Mouse (Mus musculus) embryonic facial prominence, embryonic 12.5 days (tissue): ENCODE results near the gene L3mbtl1. TPM values are rescaled to one million over a fixed set of nuclear protein-coding genes. Genes with fewer than 3 reads are reported as not detected.
A peak's percentile ranks its signal among the peaks of the same experiment; 100 is the strongest.

Source experiments
- ATAC-seq: fragments of 200-750 bp; cut with Nextera tagmentation; 2 replicates; pipeline ENCODE4 v1.8.0; 2017; ENCODE audit not compliant: insufficient number of reproducible peaks, insufficient read depth, low FRiP score, low TSS enrichment
- H3K27ac ChIP-seq: fragments of 300-500 bp; sonication (generic); 2 replicates; pipeline ENCODE4 v1.5.1; 2016; ENCODE audit warnings: mild to moderate bottlenecking
- H3K27me3 ChIP-seq: fragments of 300-500 bp; sonication (generic); 2 replicates; pipeline ENCODE4 v1.6.1; 2016; ENCODE audit warnings: mild to moderate bottlenecking, moderate library complexity
- H3K36me3 ChIP-seq: fragments of 300-500 bp; sonication (generic); 2 replicates; pipeline ENCODE4 v1.6.1; 2016; ENCODE audit warnings: mild to moderate bottlenecking
- H3K4me1 ChIP-seq: fragments of 300-500 bp; sonication (generic); 2 replicates; pipeline ENCODE4 v1.6.1; 2016
- H3K4me2 ChIP-seq: fragments of 300-500 bp; sonication (generic); replicated peaks from 2 replicates; pipeline ENCODE4 v1.6.1; 2016; ENCODE audit warnings: mild to moderate bottlenecking, moderate library complexity
- H3K4me3 ChIP-seq: fragments of 300-500 bp; sonication (generic); 2 replicates; pipeline ENCODE4 v1.5.1; 2016; ENCODE audit warnings: mild to moderate bottlenecking
- H3K9ac ChIP-seq: fragments of 300-500 bp; sonication (generic); 2 replicates; pipeline ENCODE4 v1.6.1; 2016; ENCODE audit warnings: mild to moderate bottlenecking, moderate library complexity
- H3K9me3 ChIP-seq: fragments of 300-500 bp; sonication (generic); 2 replicates; pipeline ENCODE4 v1.6.1; 2016; ENCODE audit warnings: mild to moderate bottlenecking, moderate library complexity
- WGBS: fragments of 180-500 bp; shearing (Covaris S2); methylation state at CpG from one replicate; pipeline ENCODE4 v1.1.7; 2016; 5-methylcytosine and 5-hydroxymethylcytosine counted together
- polyA plus RNA-seq: library from polyadenylated mRNA; unstranded; fragments of >200 nt; fragmentation: Nextera tagmentation; extraction: Ambion mirVana; gene quantifications from 2 replicates; pipeline ENCODE4 v1.2.1, GENCODE M21; 2016

Gene L3mbtl1
- polyA plus RNA-seq, 1 experiment from 2014 or later = 0.17 TPM

DNA sequence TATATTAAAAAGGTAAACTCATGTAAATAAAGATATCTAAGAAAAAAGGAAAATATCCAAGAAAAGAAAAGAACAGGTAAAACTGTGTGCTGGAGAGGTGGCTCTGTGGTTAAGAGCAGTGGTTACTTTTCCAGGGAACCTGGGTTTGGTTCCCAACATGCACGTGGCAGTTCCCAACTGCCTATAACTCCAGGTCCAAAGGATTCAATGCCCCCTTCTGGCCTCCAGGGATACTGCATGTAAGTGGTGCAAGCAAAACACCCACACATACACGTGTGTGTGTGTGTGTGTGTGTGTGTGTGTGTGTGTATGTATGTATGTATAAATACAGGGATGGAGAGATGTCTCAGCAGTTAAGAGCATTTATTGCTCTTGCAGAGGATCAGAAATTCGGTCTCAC, 56.5 kb downstream of the L3mbtl1 start:
- Histone ChIP-seq H3K9me3 (no peaks in the 10 kb centered on the region), H3K27ac (no peak overlapping the region), H3K9ac (no peak overlapping the region), H3K4me1 (no peaks in the 10 kb centered on the region), H3K36me3 (no peaks in the 10 kb centered on the region), H3K4me3 (no peak overlapping the region), H3K4me2 (no peak overlapping the region), H3K27me3 (no peaks in the 10 kb centered on the region)
- no peak for ATAC-seq
- WGBS = 31% methylated on average over 3 of the region's 3 CpGs

DNA sequence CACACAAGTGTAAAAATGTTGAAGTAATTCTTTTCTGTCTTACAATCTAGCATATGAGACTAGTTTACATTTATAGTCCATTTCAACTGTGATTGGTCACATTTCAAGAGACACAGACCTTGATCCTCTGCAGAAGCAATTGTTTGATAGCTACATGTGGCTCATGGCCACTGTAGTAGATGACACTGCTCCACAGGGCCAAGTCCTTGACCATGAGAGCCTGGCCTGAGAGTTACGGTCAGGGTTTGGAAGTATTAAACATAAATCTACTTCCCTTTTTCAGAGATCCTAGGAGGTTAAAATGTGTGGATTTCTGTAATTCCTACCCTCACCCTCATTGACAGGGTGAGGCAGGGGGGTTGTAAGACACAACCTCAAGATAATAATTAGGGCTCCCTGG, 57.8 kb downstream of the L3mbtl1 start:
- WGBS = 91% methylated on average over 1 of the region's 1 CpGs
- H3K4me1 ChIP-seq = no peaks in the 10 kb centered on the region

DNA sequence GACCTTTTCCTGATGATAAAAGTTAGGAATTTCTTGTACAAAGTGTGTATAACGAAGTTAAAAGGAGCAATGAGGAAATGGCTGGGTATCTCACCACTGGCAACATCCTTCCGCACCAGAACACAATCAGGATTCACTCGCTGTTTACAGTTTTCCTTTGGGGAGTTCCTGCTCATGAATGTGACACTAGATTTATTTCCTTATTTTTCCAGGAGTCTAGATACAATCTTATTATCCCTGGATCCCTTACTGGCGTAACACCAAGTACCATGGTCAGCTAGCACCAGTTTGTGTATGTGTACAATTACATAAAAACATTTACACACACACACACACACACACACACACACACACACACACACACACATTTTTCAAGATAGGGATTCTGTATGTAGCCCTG, 64.0 kb downstream of the L3mbtl1 start:
- WGBS = 78% methylated on average over 4 of the region's 4 CpGs
- ATAC-seq = no peak
- Histone ChIP-seq H3K9me3 (no peaks in the 10 kb centered on the region), H3K4me1 (no peaks in the 10 kb centered on the region), H3K4me2 (no peak overlapping the region), H3K27me3 (no peaks in the 10 kb centered on the region), H3K27ac (no peak overlapping the region), H3K4me3 (no peak overlapping the region), H3K9ac (no peak overlapping the region), H3K36me3 (no peaks in the 10 kb centered on the region)

More for the DNA sequence above, 57.8 kb downstream of the L3mbtl1 start:
- Histone ChIP-seq H3K9ac (no peak overlapping the region), H3K27ac (no peak overlapping the region), H3K4me2 (no peak overlapping the region), H3K9me3 (no peaks in the 10 kb centered on the region), H3K27me3 (no peaks in the 10 kb centered on the region), H3K4me3 (no peak overlapping the region), H3K36me3 (no peaks in the 10 kb centered on the region)
- ATAC-seq = no peak

DNA sequence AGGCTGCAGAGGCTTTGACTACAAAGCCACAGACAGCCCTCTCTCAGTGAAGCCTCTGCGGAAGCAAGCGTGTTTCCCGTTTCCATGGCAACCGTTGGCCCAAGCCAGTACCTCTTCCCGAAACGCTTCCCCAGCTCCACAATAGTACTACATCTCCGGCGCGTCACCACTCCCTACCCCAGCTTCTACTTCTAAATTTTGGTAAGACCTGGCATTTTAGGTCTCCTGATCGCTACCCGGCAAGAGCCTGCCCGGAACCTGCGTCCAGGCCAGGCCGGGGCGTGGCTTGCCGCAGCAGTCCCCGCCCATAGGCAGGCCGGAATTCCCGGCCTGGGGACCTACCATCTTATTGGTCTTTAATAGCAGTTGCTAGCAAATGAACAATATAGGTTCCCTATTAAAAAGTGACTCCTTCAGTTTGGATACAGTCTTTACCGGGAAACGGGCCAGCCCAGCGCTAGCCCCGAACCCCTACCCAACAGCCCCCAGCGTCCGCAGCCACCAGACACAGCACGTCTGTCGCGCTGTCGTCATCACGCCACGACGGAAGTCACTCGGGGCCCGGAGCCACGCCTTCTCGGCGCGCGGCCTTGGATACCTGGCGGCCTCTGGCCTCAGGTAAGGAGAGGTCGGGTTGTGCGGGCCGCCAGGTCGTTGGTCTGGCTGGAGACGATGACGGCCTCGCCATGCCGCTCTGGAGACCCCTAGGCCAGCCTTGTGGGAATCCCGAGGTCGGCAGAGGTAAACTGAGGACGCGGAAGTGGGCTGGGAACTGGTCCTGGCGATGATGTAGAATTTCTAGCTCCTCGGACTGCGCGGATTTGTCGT, 73.9 kb downstream of the L3mbtl1 start, which contains the start of gene Ift52:
Gene Ift52, plus strand, starts transcription at position 439 of the 828 bp plus-strand sequence.
- peak; percentile 92 for ATAC-seq
- Histone ChIP-seq H3K4me3 (peak within 1 kb of the TSS; percentile 90), H3K4me1 (peaks cover 4% of the 10 kb centered on the region), H3K4me2 (peak within 1 kb of the TSS; percentile 61), H3K9me3 (no peaks in the 10 kb centered on the region), H3K27ac (peak within 1 kb of the TSS; percentile 67), H3K27me3 (no peaks in the 10 kb centered on the region), H3K36me3 (no peaks in the 10 kb centered on the region), H3K9ac (peak within 1 kb of the TSS; percentile 83)
- under 1% methylated on average over 57 of the region's 57 CpGs for WGBS

Other genes starting within 250 kb of the L3mbtl1 start
- 255 and 274 TPM in 2 replicates for gene Srsf6, start 11.9 kb upstream of the L3mbtl1 start, polyA plus RNA-seq
- gene Sgk2, start 43.9 kb downstream of the L3mbtl1 start, polyA plus RNA-seq = 0.05 TPM in 1 of 2 replicates, not detected in the other
- 52.2 and 55.7 TPM in 2 replicates for gene Ift52, start 73.9 kb downstream of the L3mbtl1 start, polyA plus RNA-seq
- gene Mybl2, start 111.2 kb downstream of the L3mbtl1 start, polyA plus RNA-seq = 33.9 and 35.2 TPM in 2 replicates
- not detected in 2 replicates for gene Gtsf1l, start 144.4 kb downstream of the L3mbtl1 start, polyA plus RNA-seq